Mouse (Mus musculus) ES-E14 (cell line): ENCODE data around the gene Tut7. TPM values are rescaled to one million over a fixed set of nuclear protein-coding genes. Genes with fewer than 3 reads are reported as not detected.
A peak's percentile ranks its signal among the peaks of the same experiment; 100 is the strongest.

Experiments used
- DNase-seq: peaks from one replicate; pipeline ENCODE4 v3.0.0-alpha.2; 2013; ENCODE audit warnings: low read depth, low spot score
- H3K27ac ChIP-seq: 2 replicates; pipeline ENCODE4 v1.5.1; 2012; ENCODE audit warnings: low read depth, mild to moderate bottlenecking, low read length, moderate library complexity, mixed read lengths; ENCODE audit not compliant: poor library complexity, insufficient read depth, severe bottlenecking
- H3K36me3 ChIP-seq: 2 replicates; pipeline ENCODE4 v1.6.1; 2012; ENCODE audit warnings: mild to moderate bottlenecking, low read length, moderate library complexity, mixed read lengths; ENCODE audit not compliant: control insufficient read depth, poor library complexity, insufficient read depth, severe bottlenecking
- H3K4me1 ChIP-seq, 2 experiments: fragments of 150-350 bp in 1 of 2; sonication (generic) in 1 of 2; 2 replicates each; pipeline ENCODE4 v1.6.1; 2012; ENCODE audit warnings: low read length in 2 of 2, mild to moderate bottlenecking in 1 of 2, mixed read lengths in 1 of 2; ENCODE audit not compliant: control insufficient read depth in 2 of 2, insufficient read depth in 2 of 2, poor library complexity in 1 of 2
- H3K4me3 ChIP-seq, 2 experiments: fragments of 150-350 bp in 1 of 2; sonication (generic) in 1 of 2; 2 replicates each; pipeline ENCODE4 v1.5.1; 2012; ENCODE audit warnings: low read length in 2 of 2, low read depth in 1 of 2, mild to moderate bottlenecking in 1 of 2, mixed read lengths in 1 of 2; ENCODE audit not compliant: insufficient read depth in 1 of 2, poor library complexity in 1 of 2, severe bottlenecking in 1 of 2
- H3K9ac ChIP-seq: 2 replicates; pipeline ENCODE4 v1.6.1; 2012; ENCODE audit warnings: low read depth, mild to moderate bottlenecking, low read length, mixed read lengths; ENCODE audit not compliant: poor library complexity, insufficient read depth, severe bottlenecking
- H3K9me3 ChIP-seq: fragments of 150-350 bp; sonication (generic); 2 replicates; pipeline ENCODE4 v1.6.1; 2012; ENCODE audit warnings: low read depth, mild to moderate bottlenecking, low read length; ENCODE audit not compliant: control insufficient read depth, insufficient read depth
- CHD2 ChIP-seq: IDR thresholded peaks from 2 replicates; pipeline ENCODE4 v1.6.1; 2014; ENCODE audit warnings: mild to moderate bottlenecking, low read depth, low read length, inconsistent platforms
- HCFC1 ChIP-seq: IDR thresholded peaks from 2 replicates; pipeline ENCODE4 v1.6.1; 2012; ENCODE audit warnings: low read length, inconsistent platforms, borderline replicate concordance; ENCODE audit not compliant: insufficient read depth
- MAFK ChIP-seq: IDR thresholded peaks from 2 replicates; pipeline ENCODE4 v1.6.1; 2014; ENCODE audit warnings: mild to moderate bottlenecking, low read depth, low read length, inconsistent platforms; ENCODE audit not compliant: insufficient read depth
- ZC3H11A ChIP-seq: IDR thresholded peaks from 2 replicates; pipeline ENCODE4 v1.6.1; 2012; ENCODE audit warnings: low read depth, mild to moderate bottlenecking, inconsistent platforms, low read length, borderline replicate concordance
- ZNF384 ChIP-seq: IDR thresholded peaks from 2 replicates; pipeline ENCODE4 v1.6.1; 2012; ENCODE audit warnings: low read depth, low read length, inconsistent platforms
- in situ Hi-C, 2 experiments: fragments of 600-800 bp; cut with MboI; formaldehyde crosslinking; loops; one replicate each; pipeline ENCODE4 v1.15.1; 2025; ENCODE audit warnings: low sequenced_read_pairs in 2 of 2, inconsistent platforms in 1 of 2; ENCODE audit not compliant: unreplicated experiment in 2 of 2
- total RNA-seq: library from RNA; depleted of rRNA; stranded (reverse); fragments of 300-350 nt; gene quantifications from 2 replicates; pipeline ENCODE4 v1.2.3, GENCODE M21; 2012

Gene Tut7
- total RNA-seq, 1 experiment: 31.1 TPM

DNA sequence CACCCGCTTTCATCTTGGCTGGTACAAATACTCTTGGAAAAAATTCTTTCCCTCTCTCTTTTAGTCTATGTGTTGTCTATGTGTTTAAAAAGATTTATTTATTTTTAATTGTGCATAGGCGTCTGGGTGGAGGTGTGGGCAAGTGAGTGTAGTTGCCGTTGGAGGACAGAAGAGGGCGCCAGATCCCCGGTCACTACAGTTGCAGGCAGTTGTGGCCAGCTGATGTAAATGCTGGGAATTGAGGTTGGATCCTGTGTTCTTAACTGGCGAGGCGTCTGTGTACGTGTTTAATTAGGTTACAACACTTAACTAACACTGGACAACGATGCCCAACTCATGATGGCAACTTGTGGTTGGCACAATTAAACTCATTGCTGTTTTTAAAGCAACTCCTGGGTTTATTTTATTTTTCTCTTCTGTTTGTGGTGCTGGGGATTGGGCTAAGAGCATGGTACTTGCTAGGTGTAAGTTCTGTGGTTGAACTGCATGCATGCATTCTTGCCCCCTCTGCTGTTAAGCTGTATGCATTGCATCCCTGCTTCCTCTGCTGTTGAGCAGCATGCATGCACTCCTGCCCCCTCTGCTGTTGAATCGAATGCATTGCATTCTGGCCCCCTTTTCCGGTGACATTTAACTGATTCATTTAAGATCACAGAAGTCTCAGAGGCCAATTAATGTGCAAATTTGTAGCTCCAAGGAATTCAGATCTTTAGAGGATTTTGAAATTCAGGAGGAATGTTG, 17.7 kb upstream of the Tut7 start:
- peak; percentile 80 for DNase-seq
- TF ChIP-seq CHD2 (no peak), ZC3H11A (peak; percentile 37; the same call in 1 of the 2 replicates), ZNF384 (no peak), HCFC1 (no peak), MAFK (no peak)
- no peak overlapping the region for H3K27ac ChIP-seq
- no peak overlapping the region for H3K4me3 ChIP-seq
- no peak overlapping the region for H3K9ac ChIP-seq
- H3K9me3 ChIP-seq: no peaks in the 10 kb centered on the region
- H3K4me1 ChIP-seq: peaks cover 0 to 11% of the 10 kb centered on the region in 2 experiments; a peak in 2 of 4 replicates
- in situ Hi-C loops: no loop called here
- H3K36me3 ChIP-seq: no peaks in the 10 kb centered on the region

DNA sequence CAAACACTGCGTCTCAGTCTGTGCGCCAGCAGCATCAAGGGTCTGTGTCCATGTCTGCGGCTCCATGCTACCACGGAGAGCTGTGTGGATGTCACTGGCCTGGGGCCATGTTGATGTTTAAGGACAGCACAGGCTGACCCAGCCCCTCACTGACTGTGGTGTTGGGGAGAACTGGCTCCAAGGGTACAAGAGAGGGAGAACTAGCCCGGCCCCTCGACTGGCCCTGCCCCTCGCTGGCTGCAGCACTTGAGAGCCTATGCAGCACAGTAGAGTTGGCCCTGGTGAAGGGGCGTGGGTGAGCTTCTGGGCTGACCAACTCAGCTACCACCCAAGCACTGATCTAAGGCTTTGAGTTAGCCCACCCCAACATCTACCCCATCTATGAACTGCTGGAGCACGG, 16.4 kb upstream of the Tut7 start:
- in situ Hi-C loops: no loop called here
- H3K4me1 ChIP-seq: peaks cover 0 to 17% of the 10 kb centered on the region in 2 experiments; a peak in 2 of 4 replicates
- no peaks in the 10 kb centered on the region for H3K9me3 ChIP-seq
- TF ChIP-seq ZNF384 (no peak), ZC3H11A (no peak), CHD2 (no peak), HCFC1 (no peak), MAFK (no peak)
- no peak for DNase-seq
- H3K27ac ChIP-seq: no peak overlapping the region
- H3K36me3 ChIP-seq: no peaks in the 10 kb centered on the region
- peak overlapping the region; percentile 64 to 74 for H3K4me3 ChIP-seq
- peak overlapping the region; percentile 69 for H3K9ac ChIP-seq

DNA sequence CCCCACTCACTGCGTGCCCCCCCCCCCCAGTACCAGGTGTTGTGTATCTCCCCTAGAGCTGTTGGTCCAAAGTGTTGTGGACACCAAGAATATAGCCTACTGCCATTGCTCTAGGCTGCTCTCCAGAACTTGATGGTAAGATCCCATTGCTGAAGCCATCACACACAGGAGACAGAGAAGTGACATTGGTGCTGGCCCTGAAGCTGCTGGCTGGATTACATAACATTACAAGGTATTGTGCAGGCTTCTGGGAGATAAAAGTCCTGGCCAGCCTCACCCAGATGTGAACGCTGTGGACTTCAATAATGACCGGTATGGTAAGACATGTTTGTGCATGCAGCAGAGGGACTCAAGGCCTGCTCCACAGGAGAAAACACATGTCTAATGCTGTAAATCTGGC, 15.5 kb upstream of the Tut7 start:
- TF ChIP-seq HCFC1 (no peak), ZC3H11A (no peak), MAFK (no peak), ZNF384 (no peak), CHD2 (no peak)
- in situ Hi-C loops: no loop called here
- DNase-seq: no peak

DNA sequence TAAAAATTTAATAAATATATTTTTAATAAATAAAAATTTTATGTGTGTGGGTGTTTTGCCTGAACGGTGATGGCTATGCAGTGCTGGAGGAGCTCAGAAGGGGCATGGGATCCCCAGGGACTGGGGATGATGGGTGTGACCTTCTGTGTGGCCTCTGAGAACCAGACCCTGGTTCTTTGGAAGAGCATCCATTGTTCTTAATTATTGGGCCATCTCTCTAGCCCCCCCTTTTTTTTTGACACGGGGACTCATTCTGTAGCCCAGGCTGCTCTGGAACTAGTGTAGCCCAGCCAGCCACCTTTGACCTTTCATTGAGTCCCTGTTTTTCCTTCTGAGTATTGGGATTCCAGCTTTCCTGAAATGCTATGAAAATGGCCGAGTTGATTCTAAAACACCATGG, 13.9 kb upstream of the Tut7 start:
- Histone ChIP-seq H3K9me3 (no peaks in the 10 kb centered on the region), H3K27ac (no peak overlapping the region), H3K36me3 (no peaks in the 10 kb centered on the region), H3K4me1 (peaks cover 0 to 15% of the 10 kb centered on the region in 2 experiments; a peak in 2 of 4 replicates), H3K9ac (no peak overlapping the region), H3K4me3 (no peak overlapping the region)
- in situ Hi-C loops: no loop called here
- TF ChIP-seq MAFK (no peak), ZNF384 (no peak), HCFC1 (no peak), CHD2 (no peak), ZC3H11A (no peak)
- no peak for DNase-seq

More for the DNA sequence above, 15.5 kb upstream of the Tut7 start:
- no peak overlapping the region for H3K4me3 ChIP-seq
- no peak overlapping the region for H3K27ac ChIP-seq
- H3K9me3 ChIP-seq: no peaks in the 10 kb centered on the region
- no peak overlapping the region for H3K9ac ChIP-seq
- H3K4me1 ChIP-seq: peaks cover 0 to 17% of the 10 kb centered on the region in 2 experiments; a peak in 2 of 4 replicates
- no peaks in the 10 kb centered on the region for H3K36me3 ChIP-seq
